Mouse (Mus musculus): ENCODE results near the gene Camta1. TPM values are rescaled to one million over a fixed set of nuclear protein-coding genes. Genes with fewer than 3 reads are reported as not detected.

The Camta1 gene
- polyA plus RNA-seq, 1 experiment from 2014 or later: 130 TPM

- 70% methylated on average over 11 of the region's 11 CpGs for WGBS
- no peak for ATAC-seq (replicated peaks)
- H3K4me1 ChIP-seq: 0 out of 2 replicates have a peak, but pooled peaks cover 6% of the 10 kb centered on the region
- H3K9ac ChIP-seq (replicated peaks): no peak overlapping the region
- no peaks in the 10 kb centered on the region for H3K27me3 ChIP-seq
- no peak overlapping the region for H3K4me2 ChIP-seq (replicated peaks)
- no peak overlapping the region for H3K27ac ChIP-seq (replicated peaks)
- H3K4me3 ChIP-seq: no peak overlapping the region
- no peaks in the 10 kb centered on the region for H3K36me3 ChIP-seq
- H3K9me3 ChIP-seq: no peaks in the 10 kb centered on the region
Observed at GRCm38 (mm10) chr4:150965555-150965951, 896.1 kb downstream of the Camta1 start.

DNA sequence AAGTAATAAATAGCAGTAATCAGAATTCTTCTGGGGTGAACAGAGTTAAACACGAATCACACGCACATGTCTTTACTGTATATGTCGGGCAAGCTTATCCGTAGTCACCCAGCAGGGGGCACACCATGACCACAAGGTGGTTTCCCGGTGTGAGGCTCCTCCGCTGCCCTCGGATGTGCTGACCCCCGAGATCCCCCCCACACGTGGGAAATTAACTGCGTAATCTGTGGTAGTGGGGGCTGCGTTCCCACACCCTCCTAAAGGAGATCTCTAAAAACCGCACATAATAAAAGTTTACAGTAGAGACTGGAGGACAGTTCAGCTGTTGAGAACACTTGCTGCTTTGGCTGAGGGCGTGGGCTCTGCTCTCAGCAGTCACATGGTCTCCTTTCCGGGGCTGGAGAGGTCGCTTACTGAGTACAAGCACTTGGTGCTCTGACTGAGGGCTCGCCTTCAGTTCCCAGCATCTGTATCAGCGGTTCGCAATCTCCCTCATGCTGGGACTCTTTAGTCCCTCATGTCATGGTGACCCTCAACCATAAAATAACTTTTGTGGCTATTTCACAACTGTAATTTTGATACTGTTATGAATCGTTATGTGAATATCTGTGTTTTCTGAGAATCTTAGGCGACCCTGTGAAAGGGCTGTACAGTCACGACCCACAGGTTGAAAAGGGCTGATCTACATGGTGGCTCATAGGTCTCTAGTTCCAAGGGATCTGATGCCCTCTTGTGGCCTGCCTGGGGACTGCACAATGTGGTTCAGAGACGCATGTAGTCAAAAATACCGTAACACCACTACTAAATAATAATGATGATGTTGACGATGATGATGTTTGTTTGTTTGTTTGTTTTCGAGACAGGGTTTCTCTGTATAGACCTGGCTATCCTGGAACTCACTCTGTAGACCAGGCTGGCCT lies 896.8 kb downstream of the Camta1 start:
- Histone ChIP-seq H3K27ac (replicated peaks) (no peak overlapping the region), H3K4me2 (replicated peaks) (no peak overlapping the region), H3K36me3 (no peaks in the 10 kb centered on the region), H3K4me3 (no peak overlapping the region), H3K9me3 (no peaks in the 10 kb centered on the region), H3K27me3 (no peaks in the 10 kb centered on the region), H3K9ac (replicated peaks) (no peak overlapping the region), H3K4me1 (0 out of 2 replicates have a peak, but pooled peaks cover 6% of the 10 kb centered on the region)
- 13% methylated on average over 25 of the region's 25 CpGs for WGBS
- ATAC-seq (replicated peaks): no peak

- WGBS: 75% methylated on average over 2 of the region's 2 CpGs
- no peak overlapping the region for H3K4me3 ChIP-seq
- H3K27ac ChIP-seq (replicated peaks): no peak overlapping the region
- H3K4me1 ChIP-seq: 0 out of 2 replicates have a peak, but pooled peaks cover 6% of the 10 kb centered on the region
- no peak overlapping the region for H3K9ac ChIP-seq (replicated peaks)
- no peak overlapping the region for H3K4me2 ChIP-seq (replicated peaks)
- no peak for ATAC-seq (replicated peaks)
- no peaks in the 10 kb centered on the region for H3K27me3 ChIP-seq
- H3K9me3 ChIP-seq: no peaks in the 10 kb centered on the region
- no peaks in the 10 kb centered on the region for H3K36me3 ChIP-seq
Observed at GRCm38 (mm10) chr4:150963711-150964110, 898.0 kb downstream of the Camta1 start.

DNA sequence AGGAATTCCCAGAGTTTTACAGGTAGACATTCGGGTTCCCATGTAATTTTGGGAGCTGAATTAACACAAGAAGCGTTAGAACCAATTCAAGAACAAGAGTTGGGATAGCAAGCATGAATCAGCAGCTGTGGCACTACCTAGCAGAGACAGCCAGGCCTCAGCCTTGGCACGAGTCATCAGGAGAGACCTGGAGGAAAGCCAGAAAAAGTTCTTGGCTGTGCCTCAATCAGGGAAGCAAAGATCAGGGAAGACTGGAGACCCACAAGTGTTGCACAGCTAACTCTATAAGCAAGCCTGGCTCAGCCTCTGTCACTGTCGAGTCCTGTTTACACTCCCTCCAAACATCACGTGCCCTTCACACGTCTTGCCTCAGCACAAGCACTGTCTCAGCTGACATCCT lies 899.4 kb downstream of the Camta1 start:
- ATAC-seq (replicated peaks): no peak
- H3K4me3 ChIP-seq: no peak overlapping the region
- no peak overlapping the region for H3K4me2 ChIP-seq (replicated peaks)
- no peak overlapping the region for H3K9ac ChIP-seq (replicated peaks)
- H3K27me3 ChIP-seq: no peaks in the 10 kb centered on the region
- 55% methylated on average over 6 of the region's 6 CpGs for WGBS
- no peaks in the 10 kb centered on the region for H3K36me3 ChIP-seq
- no peaks in the 10 kb centered on the region for H3K9me3 ChIP-seq
- H3K4me1 ChIP-seq: 0 out of 2 replicates have a peak, but pooled peaks cover 6% of the 10 kb centered on the region
- no peak overlapping the region for H3K27ac ChIP-seq (replicated peaks)

- WGBS: 86% methylated on average over 7 of the region's 7 CpGs
- no peak overlapping the region for H3K4me3 ChIP-seq
- H3K27me3 ChIP-seq: no peaks in the 10 kb centered on the region
- no peak overlapping the region for H3K9ac ChIP-seq (replicated peaks)
- no peak for ATAC-seq (replicated peaks)
- H3K4me2 ChIP-seq (replicated peaks): no peak overlapping the region
- no peaks in the 10 kb centered on the region for H3K9me3 ChIP-seq
- H3K4me1 ChIP-seq: peaks cover 12% of the 10 kb centered on the region
- H3K27ac ChIP-seq (replicated peaks): no peak overlapping the region
- no peaks in the 10 kb centered on the region for H3K36me3 ChIP-seq
Observed at GRCm38 (mm10) chr4:150958536-150958935, 903.1 kb downstream of the Camta1 start.

DNA sequence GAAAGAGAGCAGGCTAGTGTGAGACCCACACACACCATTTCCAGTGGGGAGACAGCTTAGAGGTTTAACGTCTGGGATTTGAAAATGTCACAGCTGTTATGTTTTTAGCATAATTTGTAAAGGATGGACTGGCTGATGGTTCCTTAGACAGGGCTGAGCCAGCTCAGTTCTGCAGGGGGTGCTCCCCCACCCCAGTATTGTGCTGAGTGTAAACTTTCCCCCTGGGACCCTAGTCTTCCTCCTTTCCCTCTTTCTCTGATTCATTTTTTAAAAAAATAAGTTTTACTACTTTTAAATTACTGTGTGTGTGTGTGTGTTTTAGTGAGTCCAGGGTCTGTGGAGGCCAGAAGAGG lies 904.6 kb downstream of the Camta1 start:
- Histone ChIP-seq H3K4me3 (no peak overlapping the region), H3K27me3 (no peaks in the 10 kb centered on the region), H3K4me1 (peaks cover 11% of the 10 kb centered on the region), H3K9ac (replicated peaks) (no peak overlapping the region), H3K36me3 (no peaks in the 10 kb centered on the region), H3K4me2 (replicated peaks) (no peak overlapping the region), H3K9me3 (no peaks in the 10 kb centered on the region), H3K27ac (replicated peaks) (no peak overlapping the region)
- WGBS: 24% methylated on average over 1 of the region's 1 CpGs
- ATAC-seq (replicated peaks): peak; percentile 4; the same call in 1 of the 2 replicates

GRCm38 (mm10) chr4:150956369-150957105 lies 905.1 kb downstream of the Camta1 start:
- WGBS: 35% methylated on average over 13 of the region's 13 CpGs
- Histone ChIP-seq H3K9ac (replicated peaks) (no peak overlapping the region), H3K27ac (replicated peaks) (peak overlapping the region; percentile 22; the same call in 1 of the 2 replicates), H3K9me3 (no peaks in the 10 kb centered on the region), H3K4me2 (replicated peaks) (no peak overlapping the region), H3K4me1 (peaks cover 9% of the 10 kb centered on the region), H3K27me3 (no peaks in the 10 kb centered on the region), H3K36me3 (no peaks in the 10 kb centered on the region), H3K4me3 (no peak overlapping the region)
- ATAC-seq (replicated peaks): peak; percentile 53

DNA sequence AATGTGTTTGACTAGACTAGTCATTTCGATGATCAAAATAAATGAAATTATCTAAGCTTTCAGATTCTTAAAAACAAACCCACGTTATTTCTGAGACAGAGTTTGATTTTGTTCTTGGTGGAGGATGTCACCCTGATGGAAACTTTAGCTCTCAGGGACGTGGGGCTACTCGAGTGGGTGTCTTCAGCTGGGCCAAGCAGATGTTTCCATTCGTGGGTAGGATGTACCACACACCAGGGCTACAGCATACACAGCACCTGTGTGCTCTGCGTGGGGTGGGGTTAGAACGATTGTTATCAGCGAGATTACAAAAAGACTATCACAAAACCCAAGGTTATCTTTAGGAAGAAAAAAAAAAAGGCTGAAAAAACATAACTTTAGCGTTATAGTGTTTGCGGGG lies 910.7 kb downstream of the Camta1 start:
- Histone ChIP-seq H3K9me3 (no peaks in the 10 kb centered on the region), H3K27me3 (no peaks in the 10 kb centered on the region), H3K4me3 (no peak overlapping the region), H3K36me3 (no peaks in the 10 kb centered on the region), H3K4me1 (no peaks in the 10 kb centered on the region), H3K9ac (replicated peaks) (no peak overlapping the region), H3K4me2 (replicated peaks) (no peak overlapping the region), H3K27ac (replicated peaks) (no peak overlapping the region)
- no peak for ATAC-seq (replicated peaks)
- 84% methylated on average over 10 of the region's 10 CpGs for WGBS

DNA sequence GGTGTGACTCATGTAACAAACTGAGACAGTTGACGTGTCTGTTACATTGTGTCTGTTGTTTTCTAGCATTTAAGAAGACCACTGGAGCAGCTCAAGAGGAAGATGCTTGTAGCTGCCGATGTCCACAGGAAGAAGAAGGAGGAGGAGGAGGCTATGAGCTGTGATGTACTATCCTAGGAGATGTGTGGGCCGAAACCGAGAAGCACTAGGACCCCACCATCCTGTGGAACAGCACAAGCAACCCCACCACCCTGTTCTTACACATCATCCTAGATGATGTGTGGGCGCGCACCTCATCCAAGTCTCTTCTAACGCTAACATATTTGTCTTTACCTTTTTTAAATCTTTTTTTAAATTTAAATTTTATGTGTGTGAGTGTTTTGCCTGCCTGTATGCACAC lies 917.0 kb downstream of the Camta1 start:
- Histone ChIP-seq H3K4me2 (replicated peaks) (no peak overlapping the region), H3K36me3 (no peaks in the 10 kb centered on the region), H3K27ac (replicated peaks) (no peak overlapping the region), H3K27me3 (no peaks in the 10 kb centered on the region), H3K4me1 (no peaks in the 10 kb centered on the region), H3K9me3 (no peaks in the 10 kb centered on the region), H3K4me3 (no peak overlapping the region), H3K9ac (replicated peaks) (no peak overlapping the region)
- WGBS: 92% methylated on average over 7 of the region's 7 CpGs
- ATAC-seq (replicated peaks): no peak

DNA sequence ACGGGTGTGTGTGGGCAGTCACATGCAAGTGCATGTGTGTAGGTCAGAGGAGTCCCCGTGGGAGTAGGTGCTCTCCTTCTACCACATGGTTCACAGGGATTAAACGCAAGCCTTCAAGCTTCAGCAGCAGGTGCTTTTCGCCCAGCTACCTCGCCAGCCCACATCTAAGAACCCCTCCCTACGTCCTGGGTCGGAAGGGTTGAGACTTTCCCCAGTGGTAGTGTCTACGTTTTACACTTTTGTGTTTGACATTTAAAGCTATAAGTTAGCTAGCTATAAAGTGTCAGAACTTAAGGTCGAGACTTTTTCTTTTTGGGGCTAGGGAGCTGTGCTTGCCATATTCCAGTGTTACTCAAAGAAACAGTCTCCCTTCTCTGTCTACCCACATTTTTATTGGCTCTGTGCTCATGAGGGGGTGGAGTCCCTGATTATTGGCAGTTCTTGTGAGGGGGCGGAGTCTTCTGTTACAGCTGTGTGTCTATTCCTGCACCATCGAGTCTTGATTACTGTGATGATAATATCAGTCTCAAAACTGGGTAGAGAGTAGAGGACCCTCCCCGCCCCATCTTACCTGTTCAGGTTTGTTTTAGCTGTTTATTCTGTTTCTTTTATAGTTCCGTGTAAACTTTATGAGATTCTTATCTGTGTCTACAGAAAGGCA lies 921.6 kb downstream of the Camta1 start:
- Histone ChIP-seq H3K9ac (replicated peaks) (no peak overlapping the region), H3K27me3 (no peaks in the 10 kb centered on the region), H3K36me3 (no peaks in the 10 kb centered on the region), H3K4me3 (no peak overlapping the region), H3K9me3 (no peaks in the 10 kb centered on the region), H3K4me2 (replicated peaks) (no peak overlapping the region), H3K4me1 (no peaks in the 10 kb centered on the region), H3K27ac (replicated peaks) (no peak overlapping the region)
- WGBS: 69% methylated on average over 13 of the region's 13 CpGs
- no peak for ATAC-seq (replicated peaks)

GRCm38 (mm10) chr4:150938063-150938452 lies 923.6 kb downstream of the Camta1 start:
- Histone ChIP-seq H3K4me1 (no peaks in the 10 kb centered on the region), H3K27me3 (no peaks in the 10 kb centered on the region), H3K9ac (replicated peaks) (no peak overlapping the region), H3K27ac (replicated peaks) (no peak overlapping the region), H3K36me3 (no peaks in the 10 kb centered on the region), H3K4me2 (replicated peaks) (no peak overlapping the region), H3K4me3 (no peak overlapping the region), H3K9me3 (no peaks in the 10 kb centered on the region)
- 61% methylated on average over 14 of the region's 14 CpGs for WGBS
- no peak for ATAC-seq (replicated peaks)
